Mouse (Mus musculus): ENCODE data around the gene Pacsin2.

Gene Pacsin2

DNA sequence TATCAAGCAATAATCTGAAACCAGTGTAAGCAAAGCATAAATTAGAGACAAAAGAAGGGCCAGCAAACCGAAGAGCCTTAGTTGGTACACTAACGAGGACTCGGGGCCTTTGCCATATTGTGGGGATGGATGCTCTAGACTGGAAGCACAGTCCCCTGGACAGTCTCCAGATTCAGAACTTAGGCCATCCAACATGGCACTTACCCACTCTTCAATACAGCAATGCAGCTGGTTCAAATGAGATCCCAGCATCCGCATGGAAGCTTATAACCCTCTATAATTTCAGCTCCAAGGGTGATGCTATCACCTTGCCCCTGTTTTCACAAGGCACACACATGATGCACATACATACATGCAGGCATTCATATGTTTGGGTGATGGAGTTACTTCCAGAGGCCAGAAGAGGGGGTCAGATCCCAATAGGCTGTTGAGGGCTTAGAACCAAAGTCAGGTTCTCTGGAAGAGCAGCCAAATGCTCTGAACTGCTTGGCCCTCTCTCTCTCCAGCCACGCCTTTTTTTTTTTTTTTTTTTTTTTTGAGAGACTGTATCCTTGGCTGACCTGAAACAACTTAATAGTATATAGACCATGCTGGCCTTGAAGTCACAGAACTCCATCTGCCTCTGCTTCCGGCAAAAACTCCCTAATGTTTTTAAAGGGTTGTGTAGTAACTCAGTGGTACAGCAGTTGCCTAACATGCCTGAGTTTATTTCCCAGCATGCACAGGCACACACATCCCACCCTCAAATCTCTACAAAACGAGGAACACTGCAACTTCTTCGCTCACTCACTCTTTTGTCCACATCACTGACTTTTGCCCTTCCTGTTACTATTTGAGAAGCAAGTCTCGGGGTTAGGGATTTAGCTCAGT lies 36.9 kb downstream of the Pacsin2 start:
- ATAC-seq (ENCODE audit: insufficient number of reproducible peaks, low FRiP score, low TSS enrichment): no peak

GRCm38 (mm10) chr15:83425794-83426193 lies 38.6 kb downstream of the Pacsin2 start:
- no peak for ATAC-seq (ENCODE audit: insufficient number of reproducible peaks, low FRiP score, low TSS enrichment)

DNA sequence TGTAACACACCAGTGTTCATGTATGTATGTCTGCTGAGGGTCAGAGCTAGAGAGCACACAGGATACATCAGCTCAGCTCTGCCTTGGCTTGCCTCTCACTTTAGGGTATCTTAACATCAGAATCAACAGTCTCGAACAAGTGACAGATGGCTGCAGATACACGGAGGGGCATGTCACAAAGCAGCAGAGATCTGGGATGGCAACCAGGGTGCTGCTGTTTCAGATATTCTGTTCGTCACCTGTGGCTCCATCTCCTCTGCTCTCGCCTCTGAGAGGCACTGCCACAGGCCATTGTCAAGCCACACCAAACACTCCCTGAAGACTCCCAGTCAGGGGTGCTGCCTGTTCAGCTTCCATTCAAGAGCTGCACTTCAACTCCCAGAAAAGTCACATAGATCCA lies 39.1 kb downstream of the Pacsin2 start:
- no peak for ATAC-seq (ENCODE audit: insufficient number of reproducible peaks, low FRiP score, low TSS enrichment)

DNA sequence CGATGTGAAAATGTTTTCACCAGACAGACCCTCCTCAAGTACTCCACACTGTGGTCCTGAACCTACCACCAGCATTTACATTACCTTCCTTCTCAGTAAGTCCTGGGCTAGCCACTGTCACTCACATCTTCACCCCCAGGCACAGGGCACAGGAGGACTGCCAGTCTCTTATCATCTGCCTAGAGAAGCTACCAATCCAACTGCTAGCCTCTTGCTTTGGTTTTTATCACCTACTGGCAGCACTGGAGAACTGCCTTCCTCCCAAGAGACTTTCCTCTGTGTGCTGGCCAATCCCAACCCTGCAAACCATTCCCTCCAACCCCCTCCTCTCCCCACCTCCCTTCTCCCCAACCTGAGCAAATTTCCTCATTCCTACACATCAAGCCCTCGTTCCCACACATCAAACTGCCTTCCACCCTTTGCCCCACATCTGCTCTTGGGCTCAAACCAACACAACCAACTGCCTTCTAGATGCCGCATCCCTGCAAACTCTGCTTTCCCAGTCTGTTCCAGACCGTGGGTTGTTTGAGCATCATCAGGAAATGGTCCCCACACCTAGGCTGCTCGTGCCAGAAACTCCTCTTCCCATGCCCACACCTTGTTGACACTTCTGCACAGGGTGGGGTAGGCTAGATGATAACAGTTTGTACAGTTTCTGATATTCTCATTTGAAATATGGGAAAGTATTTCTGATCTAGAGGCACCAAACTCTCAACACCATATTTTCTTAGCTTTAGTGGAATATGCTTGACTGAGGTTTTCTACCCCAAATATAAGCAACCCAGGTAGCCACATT lies 40.6 kb downstream of the Pacsin2 start:
- no peak for ATAC-seq (ENCODE audit: insufficient number of reproducible peaks, low FRiP score, low TSS enrichment)

- ATAC-seq (ENCODE audit: insufficient number of reproducible peaks, low FRiP score, low TSS enrichment): no peak
These were observed 42.0 kb downstream of the Pacsin2 start for GRCm38 (mm10) chr15:83422299-83422981.

DNA sequence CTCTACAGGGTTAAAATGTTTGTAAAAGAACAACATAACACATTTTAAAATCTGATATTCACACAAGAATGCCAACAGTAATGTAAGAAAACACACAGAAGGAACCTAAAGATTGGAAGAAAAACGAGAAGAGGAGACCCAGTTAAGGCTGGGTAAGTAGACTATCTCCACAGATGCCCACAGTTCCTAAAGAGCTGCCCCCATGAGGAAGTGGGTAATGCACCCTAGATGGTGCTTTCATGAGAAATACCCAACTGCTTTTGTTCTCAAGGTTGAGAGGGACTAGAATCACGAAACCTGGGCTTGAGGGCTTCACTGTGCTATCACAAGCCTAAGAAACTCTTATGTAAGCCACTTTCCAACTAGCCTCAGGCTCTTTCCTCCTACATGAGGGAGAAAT lies 44.8 kb downstream of the Pacsin2 start:
- ATAC-seq (ENCODE audit: insufficient number of reproducible peaks, low FRiP score, low TSS enrichment): no peak

GRCm38 (mm10) chr15:83418685-83419084 lies 45.7 kb downstream of the Pacsin2 start:
- no peak for ATAC-seq (ENCODE audit: insufficient number of reproducible peaks, low FRiP score, low TSS enrichment)

GRCm38 (mm10) chr15:83417916-83418315 lies 46.5 kb downstream of the Pacsin2 start:
- no peak for ATAC-seq (ENCODE audit: insufficient number of reproducible peaks, low FRiP score, low TSS enrichment)

- no peak for ATAC-seq (ENCODE audit: insufficient number of reproducible peaks, low FRiP score, low TSS enrichment)
These were observed 47.0 kb downstream of the Pacsin2 start for GRCm38 (mm10) chr15:83417407-83417806.

GRCm38 (mm10) chr15:83415391-83415790 lies 49.0 kb downstream of the Pacsin2 start:
- ATAC-seq (ENCODE audit: insufficient number of reproducible peaks, low FRiP score, low TSS enrichment): no peak

DNA sequence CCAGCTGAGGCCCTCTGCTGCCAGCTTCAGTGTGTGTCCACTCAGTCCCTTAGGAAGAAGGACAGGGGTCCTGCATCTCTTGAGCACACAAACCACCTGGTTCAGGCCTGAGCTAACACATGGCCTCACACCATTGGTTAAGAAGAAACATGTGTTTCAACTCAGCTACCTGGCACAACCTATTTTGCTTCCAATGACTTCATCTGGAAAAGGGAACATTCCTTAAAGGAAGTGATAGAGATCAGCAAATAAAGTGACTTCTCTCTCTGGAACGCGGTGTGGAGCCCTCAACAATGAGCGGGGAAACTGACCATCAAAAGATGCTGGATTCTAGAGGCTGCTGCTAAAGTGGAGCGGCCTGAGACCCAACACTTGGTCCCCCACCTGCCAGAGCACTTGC lies 52.8 kb downstream of the Pacsin2 start:
- ATAC-seq (ENCODE audit: insufficient number of reproducible peaks, low FRiP score, low TSS enrichment): no peak

DNA sequence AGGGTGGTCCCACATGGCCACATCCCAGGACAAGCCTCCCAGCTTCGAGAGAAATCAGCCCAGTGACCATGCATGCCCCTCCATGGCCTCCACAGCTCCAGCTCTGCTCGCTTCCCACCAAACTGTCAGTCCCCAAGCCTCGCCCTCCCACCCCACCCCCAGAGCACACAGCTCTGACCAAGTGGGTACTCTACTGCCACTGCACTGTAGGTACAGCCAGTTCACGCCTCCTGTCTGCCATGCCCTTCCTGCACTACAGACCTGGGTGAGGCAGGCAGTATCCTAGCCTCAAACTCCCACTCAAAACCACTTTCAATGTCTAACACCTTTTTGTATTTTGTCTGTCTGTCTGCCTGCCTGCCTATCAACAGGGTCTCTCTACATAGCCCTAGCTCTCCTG lies 53.7 kb downstream of the Pacsin2 start:
- no peak for ATAC-seq (ENCODE audit: insufficient number of reproducible peaks, low FRiP score, low TSS enrichment)

DNA sequence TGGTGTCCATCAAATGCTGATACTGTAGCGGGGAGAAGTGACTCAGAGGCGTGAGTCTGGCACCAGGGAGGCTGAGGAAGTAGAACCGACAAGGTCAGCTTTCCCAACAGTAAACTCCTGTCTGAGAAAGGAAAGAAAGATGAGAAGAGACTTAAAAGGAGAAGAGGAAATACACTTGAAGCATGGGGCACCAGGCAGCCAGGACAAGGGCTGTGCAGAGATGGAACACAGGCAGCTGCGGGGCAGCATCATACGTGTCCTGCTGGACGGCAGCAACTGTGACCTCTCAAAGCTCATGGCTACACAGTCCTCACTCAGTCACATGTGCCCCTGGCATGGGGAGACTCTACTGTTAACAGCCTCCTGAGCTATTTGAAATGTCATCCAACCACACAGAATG lies 54.1 kb downstream of the Pacsin2 start:
- ATAC-seq (ENCODE audit: insufficient number of reproducible peaks, low FRiP score, low TSS enrichment): no peak

DNA sequence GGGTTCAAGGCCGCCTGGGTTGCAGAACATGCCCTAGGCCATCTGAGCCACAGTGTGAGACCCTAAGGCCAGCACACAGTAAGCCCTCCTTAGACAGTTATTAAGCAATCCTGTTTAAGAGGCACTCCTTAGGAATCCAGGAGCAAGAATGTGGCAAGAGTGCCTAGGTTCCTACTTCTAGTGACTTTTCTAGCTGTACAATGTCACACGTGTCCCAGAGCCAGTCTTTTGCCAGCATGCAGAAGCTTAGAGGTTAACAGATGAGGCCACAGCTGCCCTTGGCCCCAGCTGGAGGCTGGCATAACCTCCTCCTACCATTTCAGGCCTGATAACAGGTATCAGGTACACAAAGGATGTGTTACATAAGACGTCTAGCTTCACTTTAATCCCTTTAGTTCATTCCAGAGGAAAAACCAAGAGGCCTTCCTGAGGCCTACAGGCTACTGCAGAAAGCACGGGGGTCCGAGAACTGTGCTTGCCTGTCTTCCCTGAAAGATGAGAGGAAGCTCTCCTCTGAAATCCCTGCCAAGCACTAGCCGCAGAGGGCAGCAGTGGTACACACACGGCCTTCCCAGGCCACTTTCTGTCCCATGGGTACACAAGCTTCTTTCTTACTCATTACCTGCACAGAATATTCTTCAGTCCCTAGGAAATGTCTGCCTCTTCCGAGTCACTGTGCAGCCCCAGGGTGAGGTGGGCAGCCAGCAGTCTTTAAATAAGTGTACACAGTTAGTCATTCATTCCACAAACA lies 55.5 kb downstream of the Pacsin2 start:
- ATAC-seq (ENCODE audit: insufficient number of reproducible peaks, low FRiP score, low TSS enrichment): no peak

DNA sequence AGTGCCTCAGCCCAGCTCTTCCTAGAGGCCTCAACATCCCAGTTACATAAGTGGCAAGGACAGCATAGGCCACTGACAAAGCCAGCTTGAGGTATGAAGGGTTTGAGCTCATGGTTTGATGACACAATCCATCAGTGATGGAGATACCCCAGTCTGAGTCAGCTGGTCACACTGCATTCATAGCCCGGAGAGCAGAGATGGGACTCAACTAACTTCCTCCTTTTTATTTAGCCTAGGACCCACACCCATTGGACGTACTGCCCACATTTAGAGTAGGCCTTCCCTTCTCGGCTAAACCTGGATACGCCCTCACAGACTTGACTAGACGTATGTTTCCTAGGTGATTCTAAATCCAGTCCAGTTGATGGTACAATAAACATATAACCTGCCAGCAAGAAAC lies 56.2 kb downstream of the Pacsin2 start:
- ATAC-seq (ENCODE audit: insufficient number of reproducible peaks, low FRiP score, low TSS enrichment): no peak

DNA sequence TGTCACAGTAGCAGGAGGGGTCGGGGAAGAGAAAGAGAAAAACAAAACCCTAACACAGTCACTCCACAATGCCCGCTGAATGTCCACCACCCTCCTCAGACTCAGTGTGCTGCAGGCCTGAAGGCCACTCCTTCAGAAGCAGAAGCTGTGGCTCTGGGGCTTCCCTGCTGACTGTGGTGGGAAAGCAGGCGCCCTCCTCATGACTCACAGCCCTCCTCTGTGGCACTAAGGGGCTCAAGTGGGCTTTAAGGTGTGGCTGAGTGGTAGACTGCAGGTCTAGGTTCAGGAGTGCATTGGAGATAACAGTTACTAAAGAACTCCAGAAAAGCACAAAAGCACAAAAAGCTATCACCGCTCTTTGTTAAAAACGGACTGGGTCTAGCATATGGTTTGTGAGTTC lies 56.9 kb downstream of the Pacsin2 start:
- ATAC-seq (ENCODE audit: insufficient number of reproducible peaks, low FRiP score, low TSS enrichment): no peak

DNA sequence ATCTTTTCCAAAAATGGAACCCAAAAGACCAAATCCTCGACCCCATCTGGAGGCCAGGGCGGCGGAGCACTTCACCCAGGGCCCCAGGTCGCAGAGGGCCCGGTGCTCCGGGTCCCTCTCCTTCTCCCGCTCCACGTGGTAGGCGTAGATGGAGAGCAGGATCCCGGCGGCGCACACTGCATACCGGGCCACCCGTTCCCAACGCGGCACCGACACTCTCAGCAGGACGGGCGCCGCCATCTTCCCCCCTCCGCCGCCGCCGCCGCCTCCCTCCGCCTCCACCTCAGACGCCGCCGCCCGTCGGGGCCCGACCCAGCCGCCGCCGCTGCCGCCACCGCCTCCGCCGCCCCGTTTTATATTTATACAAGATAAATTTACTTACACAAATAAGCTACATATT lies 58.5 kb downstream of the Pacsin2 start:
- ATAC-seq (ENCODE audit: insufficient number of reproducible peaks, low FRiP score, low TSS enrichment): peak; percentile 68

GRCm38 (mm10) chr15:83404008-83404407 lies 60.4 kb downstream of the Pacsin2 start:
- ATAC-seq (ENCODE audit: insufficient number of reproducible peaks, low FRiP score, low TSS enrichment): no peak

- no peak for ATAC-seq (ENCODE audit: insufficient number of reproducible peaks, low FRiP score, low TSS enrichment)
These were observed 61.4 kb downstream of the Pacsin2 start for GRCm38 (mm10) chr15:83403016-83403415.

DNA sequence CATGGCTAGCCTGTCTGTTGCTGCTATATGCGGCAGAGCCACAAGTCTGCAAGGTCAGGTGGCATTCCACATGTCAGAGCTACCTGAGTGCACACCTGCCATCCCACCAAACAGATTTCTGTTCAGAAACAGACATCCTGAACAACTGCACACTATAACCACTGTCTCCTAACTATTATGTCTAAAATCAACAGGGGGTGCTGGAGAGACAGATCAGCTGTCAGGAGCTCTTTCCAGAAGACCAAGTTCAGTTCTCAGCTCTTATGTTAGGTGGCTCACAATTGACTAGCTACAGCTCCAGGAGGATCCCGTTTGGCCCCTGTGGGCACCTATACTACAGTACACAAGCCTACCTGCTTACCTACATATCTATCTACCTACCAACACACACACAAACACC lies 71.7 kb downstream of the Pacsin2 start:
- no peak for ATAC-seq (ENCODE audit: insufficient number of reproducible peaks, low FRiP score, low TSS enrichment)
